Mouse (Mus musculus) adrenal gland, adult 18-20 months (tissue): Measurements from ENCODE around the gene Arih1. TPM values are rescaled to one million over a fixed set of nuclear protein-coding genes. Genes with fewer than 3 reads are reported as not detected.
"Not testable (repeated sequence)": the region's sequence is repeated elsewhere in the genome, so short reads cannot be mapped to it uniquely, and the experiment has no call there.

Source experiments
- DNase-seq, 2 experiments: peaks; one replicate each; pipeline ENCODE4 v3.0.0; 2021 to 2022; ENCODE audit warnings: low spot score in 2 of 2
- total RNA-seq, 2 experiments: library from RNA; stranded (reverse); gene quantifications; 1 replicate in 1 of 2; 2 replicates in 1 of 2; pipeline ENCODE4 v1.2.3; 2021

The Arih1 gene
- total RNA-seq, 2 experiments from 2014 or later = 113 to 143 TPM

DNA sequence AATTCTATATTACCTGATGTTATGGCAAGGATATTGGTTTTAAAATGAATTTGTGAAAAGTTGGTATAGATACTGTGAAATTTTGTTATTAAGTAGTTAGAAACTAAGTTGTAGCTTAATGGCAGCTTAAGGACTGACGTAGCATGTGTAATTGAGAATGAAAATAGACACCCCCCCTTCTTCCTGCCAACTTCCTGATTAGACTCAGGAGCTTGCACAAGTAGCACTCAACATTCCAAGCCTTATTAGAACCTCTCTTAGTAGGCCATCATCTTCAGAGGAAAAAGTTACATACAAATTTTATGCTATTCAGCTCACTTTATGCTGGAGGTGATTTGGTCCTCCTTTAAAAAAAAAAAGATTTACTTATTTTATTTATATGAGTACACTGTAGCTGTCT lies 22.1 kb downstream of the Arih1 start:
- DNase-seq = no peak

DNA sequence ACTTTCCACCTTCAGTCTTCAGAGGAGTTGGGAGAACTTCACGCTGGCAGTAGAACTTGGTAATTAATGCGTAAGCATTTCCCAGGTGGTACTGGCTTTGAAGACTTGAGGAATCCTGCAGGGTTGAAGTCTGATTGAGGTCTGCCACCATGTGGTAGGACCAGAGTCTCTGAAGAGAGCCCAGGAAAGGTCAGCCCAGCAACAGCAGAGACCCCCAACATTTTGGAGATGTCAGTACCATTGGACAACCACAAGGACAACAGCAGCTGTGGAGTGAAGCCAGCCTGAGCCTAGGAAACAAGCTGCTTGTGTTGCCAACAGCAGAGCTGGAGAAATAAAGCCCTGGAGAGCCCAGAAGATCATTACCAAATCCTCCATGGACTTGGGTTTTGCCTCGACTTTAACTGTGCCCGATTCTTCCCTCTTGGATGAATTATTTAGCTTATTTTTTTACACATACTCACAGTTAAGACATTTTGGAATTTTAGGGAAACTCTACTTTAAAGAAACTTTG lies 27.4 kb downstream of the Arih1 start:
- no peak for DNase-seq

DNA sequence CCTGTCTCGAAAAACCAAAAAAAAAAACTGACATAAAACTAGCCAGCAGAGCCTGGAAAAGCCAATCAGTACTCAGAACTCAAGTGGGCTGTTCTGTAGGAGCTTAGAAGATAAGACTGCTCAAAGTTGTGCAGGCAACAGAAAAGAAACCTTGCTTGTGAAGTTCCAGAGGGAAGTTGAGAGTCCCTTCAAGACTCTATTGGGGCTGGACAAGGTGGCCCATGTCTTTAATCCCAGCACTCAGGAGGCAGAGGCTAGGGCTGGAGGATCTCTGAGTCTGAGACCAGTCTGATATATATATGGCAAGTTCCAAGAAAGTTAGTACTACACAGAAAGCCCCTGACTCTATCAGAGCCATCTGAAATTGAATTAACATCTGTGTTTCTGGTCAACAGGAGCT lies 28.0 kb downstream of the Arih1 start:
- no peak for DNase-seq

DNA sequence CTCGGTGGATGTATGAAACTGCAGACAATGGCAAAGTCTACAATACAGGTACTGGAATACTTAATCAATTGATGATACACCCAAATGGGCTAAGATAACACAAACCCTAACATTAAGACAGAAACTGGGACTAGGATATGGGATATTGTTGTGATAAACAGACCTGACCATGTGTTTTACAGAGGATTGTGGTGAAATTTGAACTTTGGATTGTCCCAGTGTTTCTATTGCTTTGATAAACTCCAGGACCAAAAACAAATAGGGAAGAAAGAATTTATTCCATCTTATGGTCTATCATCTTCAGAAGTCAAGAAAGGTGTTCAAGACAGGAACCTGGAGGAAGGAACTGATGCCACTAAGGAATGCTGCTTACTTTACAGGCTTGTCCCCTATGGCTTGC lies 28.7 kb downstream of the Arih1 start:
- no peak for DNase-seq

- DNase-seq = no peak
Observed at GRCm38 (mm10) chr9:59455404-59456068, 30.9 kb downstream of the Arih1 start.

DNA sequence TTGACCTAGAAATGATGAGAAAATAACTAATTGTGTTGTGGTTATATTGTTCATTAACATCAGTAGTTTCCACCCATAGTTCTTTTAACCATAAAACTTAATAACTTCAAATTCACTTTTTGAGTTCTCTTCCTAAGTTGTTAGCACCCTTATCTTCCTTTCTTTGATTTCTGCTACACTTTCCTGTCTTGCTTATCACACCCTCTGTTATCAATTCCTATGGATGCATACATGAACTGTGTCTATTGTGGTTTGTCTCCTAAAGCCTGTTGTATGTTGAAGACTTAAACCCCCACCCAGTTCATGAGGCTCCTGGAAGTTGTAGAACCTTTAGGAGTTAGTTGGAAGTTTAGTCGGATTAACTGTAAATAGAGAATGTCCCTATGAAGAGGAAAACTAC lies 52.7 kb downstream of the Arih1 start:
- DNase-seq = no peak

- no peak for DNase-seq
Observed at GRCm38 (mm10) chr9:59431626-59432025, 54.8 kb downstream of the Arih1 start.

GRCm38 (mm10) chr9:59420487-59420886 lies 65.9 kb downstream of the Arih1 start:
- DNase-seq = no peak

DNA sequence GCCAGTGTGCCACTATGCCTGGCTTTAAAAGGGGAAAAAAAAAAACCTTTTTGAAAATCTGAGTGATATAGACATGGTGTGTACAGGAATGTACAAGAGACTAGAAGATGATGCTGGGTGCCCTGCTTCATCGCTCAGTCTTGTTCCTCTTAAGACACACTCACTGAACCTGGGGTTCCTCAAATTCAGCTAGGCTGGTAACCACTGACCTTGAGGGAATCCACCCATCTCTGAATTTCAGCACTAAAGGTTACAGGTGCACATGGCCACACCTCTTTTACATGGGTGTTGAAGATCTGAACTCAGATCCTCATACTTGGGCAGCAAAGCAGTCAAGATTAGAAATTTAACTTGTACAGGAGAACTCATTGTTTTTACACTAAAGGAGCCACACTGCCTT lies 79.1 kb downstream of the Arih1 start:
- DNase-seq = no peak

DNA sequence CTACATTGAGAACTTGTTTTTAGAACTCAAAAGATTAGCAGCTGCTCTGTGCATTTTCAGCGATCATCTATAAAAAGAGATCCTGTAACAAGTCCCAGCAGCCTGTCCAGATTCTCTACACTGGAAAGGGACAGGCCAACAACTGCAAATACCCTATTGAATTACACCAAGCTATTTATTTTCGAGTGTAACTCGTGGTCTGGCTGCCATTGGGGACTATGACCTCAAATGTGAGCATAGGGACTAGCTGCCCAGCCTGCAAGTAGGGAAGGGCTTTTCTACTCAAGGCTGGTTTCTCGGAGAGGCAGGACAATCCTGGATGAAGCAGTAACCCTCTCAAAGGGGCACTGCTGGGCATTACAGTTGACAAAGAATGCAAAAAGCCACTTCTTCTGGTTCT lies 97.3 kb downstream of the Arih1 start:
- no peak for DNase-seq

GRCm38 (mm10) chr9:59388311-59388710 lies 98.1 kb downstream of the Arih1 start:
- no peak for DNase-seq

- no peak for DNase-seq
Observed at GRCm38 (mm10) chr9:59387461-59387860, 99.0 kb downstream of the Arih1 start.

DNA sequence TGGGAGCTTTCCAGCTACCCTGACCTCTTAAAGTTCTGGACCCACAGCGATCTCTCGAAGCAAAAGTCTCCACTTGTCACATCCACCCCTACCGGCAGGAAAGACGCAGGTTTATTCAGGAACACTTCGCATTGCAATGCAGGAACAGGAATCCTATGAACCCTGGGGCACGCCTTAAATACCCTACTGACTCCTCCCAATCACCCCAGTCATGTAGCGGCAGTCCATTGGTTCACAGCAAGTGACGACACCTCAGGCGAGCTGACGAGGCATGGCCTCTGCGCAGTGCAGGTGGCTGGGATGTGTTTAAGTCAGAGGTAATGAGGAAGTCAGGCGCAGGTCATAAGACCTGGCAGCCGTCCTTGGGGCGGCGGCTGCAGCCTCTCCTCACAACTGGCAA lies 110.8 kb downstream of the Arih1 start:
- DNase-seq = no peak

- DNase-seq = no peak
Observed at GRCm38 (mm10) chr9:59369646-59370045, 116.8 kb downstream of the Arih1 start.

GRCm38 (mm10) chr9:59369220-59369619 lies 117.2 kb downstream of the Arih1 start:
- no peak for DNase-seq

- DNase-seq = not testable (repeated sequence)
Observed at GRCm38 (mm10) chr9:59360487-59360886, 125.9 kb downstream of the Arih1 start.

DNA sequence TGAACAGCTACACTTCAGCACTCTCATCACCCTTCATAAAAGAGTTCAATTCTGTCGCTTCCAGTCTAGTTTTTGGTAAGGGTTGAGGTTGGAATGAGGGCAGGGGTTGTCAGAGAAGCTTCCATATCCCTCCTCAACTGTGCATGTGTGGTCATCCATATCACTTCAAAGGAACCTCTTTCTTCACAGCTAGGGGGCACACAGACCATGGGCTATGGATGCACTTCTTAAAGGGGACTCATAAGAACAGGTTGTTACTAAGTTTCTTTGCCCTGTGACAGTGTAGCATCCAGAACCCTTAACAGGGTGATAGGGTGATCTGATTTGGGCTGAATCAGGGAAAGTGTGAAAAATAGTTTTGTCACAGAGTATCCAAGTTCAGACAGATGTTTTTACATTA lies 128.4 kb downstream of the Arih1 start:
- DNase-seq = not testable (repeated sequence)

DNA sequence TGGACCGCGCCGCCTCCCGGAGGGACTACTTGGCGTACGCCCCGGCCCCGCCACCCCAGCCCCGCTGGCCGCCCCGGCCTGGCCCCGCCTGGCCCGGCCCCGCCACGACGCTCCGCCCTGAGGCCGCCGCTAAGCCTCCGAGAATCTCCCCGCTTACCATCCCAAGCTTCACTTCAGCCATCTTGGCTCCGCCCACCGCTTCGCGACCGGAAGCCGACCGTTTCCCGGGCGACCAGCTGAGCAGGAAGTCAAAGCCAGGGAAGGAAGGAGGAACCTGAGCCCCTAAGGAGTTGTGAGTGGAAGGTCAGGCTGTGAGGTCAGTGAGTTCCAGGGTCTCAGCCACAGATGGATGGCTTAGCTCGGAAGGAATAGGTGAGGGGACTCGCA lies 133.2 kb downstream of the Arih1 start, which contains the start of gene Bbs4:
TSS of gene Bbs4 (minus strand) at position 256 of the 387 bp plus-strand sequence.
- peak; percentile 88 to 91 for DNase-seq

DNA sequence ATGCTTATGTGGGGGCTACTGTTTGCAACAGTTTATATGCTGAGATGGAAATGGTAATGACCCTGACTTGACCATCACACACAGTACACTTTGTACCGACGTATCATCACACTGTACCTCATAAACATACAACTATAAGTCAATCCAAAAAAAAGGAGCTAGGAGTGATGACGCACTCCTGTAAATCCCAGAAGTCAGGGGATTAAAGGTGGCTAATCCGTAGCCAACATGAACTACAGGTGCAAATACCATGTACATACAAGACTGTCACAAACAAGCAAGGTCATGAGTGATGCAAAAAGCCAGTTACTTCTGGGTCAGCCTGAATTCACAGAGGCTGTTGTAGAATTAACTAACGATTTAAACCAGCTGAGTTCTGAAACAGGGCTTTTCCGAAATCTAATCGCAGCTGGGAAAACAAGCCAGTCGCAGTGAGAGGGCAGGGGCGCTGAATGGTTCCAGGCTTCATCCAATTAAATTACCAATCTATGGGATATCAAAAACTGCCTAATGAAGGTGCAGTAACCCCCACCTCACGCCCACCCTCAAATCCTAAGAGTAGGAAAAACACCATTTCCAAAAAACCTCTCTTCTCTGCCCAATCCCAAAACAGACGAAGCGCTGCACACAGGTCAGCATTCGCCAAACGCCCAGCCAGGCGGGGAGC lies 133.7 kb downstream of the Arih1 start:
- no peak for DNase-seq

- no peak for DNase-seq
Observed at GRCm38 (mm10) chr9:59346176-59346575, 140.2 kb downstream of the Arih1 start.

- peak in 1 of 2 experiments; percentile 27 for DNase-seq
Observed at GRCm38 (mm10) chr9:59340002-59340401, 146.4 kb downstream of the Arih1 start.

DNA sequence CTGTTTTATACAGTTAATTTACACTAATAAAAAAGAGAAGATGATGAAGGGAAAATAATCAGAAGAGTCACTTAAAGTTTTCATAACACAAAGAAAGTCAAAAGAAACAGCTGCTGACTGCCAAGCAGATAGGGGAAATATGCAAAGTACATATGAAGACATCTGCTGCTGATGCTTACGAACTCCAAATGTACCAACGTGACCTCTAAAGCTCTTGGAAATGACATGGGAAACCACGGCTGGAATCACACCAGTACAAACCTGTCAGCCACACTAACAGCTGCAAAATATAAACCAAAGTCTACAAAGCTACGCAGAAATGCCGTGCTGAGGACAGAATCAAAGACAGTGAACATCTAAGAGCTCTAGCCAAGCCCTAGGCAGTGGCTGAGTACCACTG lies 147.3 kb downstream of the Arih1 start:
- no peak for DNase-seq

- no peak for DNase-seq
Observed at GRCm38 (mm10) chr9:59338411-59338810, 148.0 kb downstream of the Arih1 start.
